ENCODE assay signal across 10 mouse cellular contexts in genomic region chr9:123928759-123929246, GRCm38 (mm10). TPM values are rescaled to one million over a fixed set of nuclear protein-coding genes. Genes with fewer than 3 reads are reported as not detected.
DNase-seq lines count a peak whose midpoint lies in the region; ATAC-seq and TF ChIP-seq lines count a peak whose summit lies in the region.
"Had no signal": no experiment of that assay in that cellular context is flagged by ENCODE, and none has a peak within 500 bp of the region (broad histone marks: within the 10 kb centered on the region; RNA-seq: fewer than 3 reads in every experiment).

No protein-coding gene starts in this region.

- peak; percentile 17 for DNase-seq in embryonic facial prominence, embryonic 11.5 days (ENCODE audit: low spot score)
- no peak for DNase-seq in testis, postnatal 14 days (ENCODE audit: low spot score)
- DNase-seq in kidney, adult 18-20 months: no peak
- no peak for DNase-seq in adrenal gland, postnatal 10 days

- H3K4me3 ChIP-seq in intestine, postnatal 0 days (ENCODE audit: low read depth, low read length): no peak overlapping the region
- no peak overlapping the region for H3K4me3 ChIP-seq in intestine, embryonic 16.5 days (ENCODE audit: low read length)
- no peak overlapping the region for H3K4me3 ChIP-seq in embryonic facial prominence, embryonic 11.5 days (ENCODE audit: low read depth, low read length)
- H3K4me3 ChIP-seq in liver, embryonic 12.5 days: peak overlapping the region; percentile 44
- no peak overlapping the region for H3K4me3 ChIP-seq in small intestine, adult 2 months (ENCODE audit: low read depth, low read length)

- H3K4me2 ChIP-seq in intestine, postnatal 0 days (replicated peaks; ENCODE audit: low read depth): no peak overlapping the region
- no peak overlapping the region for H3K4me2 ChIP-seq in intestine, embryonic 16.5 days (ENCODE audit: low read depth, low read length)
- no peak overlapping the region for H3K4me2 ChIP-seq in embryonic facial prominence, embryonic 11.5 days (ENCODE audit: low read depth, low read length)
- peak overlapping the region; percentile 61 for H3K4me2 ChIP-seq in liver, embryonic 12.5 days

- TF ChIP-seq CTCF in intestine, postnatal 0 days (IDR thresholded peaks at IDR 0.05; ENCODE audit: low read depth): peak; percentile 38; the same call in 1 of the 2 replicates
- 0 out of 2 replicates have a peak, but pooled peaks have one; percentile 25 for TF ChIP-seq CTCF in small intestine, adult 2 months (IDR thresholded peaks at IDR 0.05; ENCODE audit: extremely low read depth, insufficient read length, insufficient replicate concordance, low read depth, low read length)

- no peaks in the 10 kb centered on the region for H3K36me3 ChIP-seq in intestine, postnatal 0 days (ENCODE audit: control insufficient read depth, insufficient read depth)
- H3K36me3 ChIP-seq in intestine, embryonic 16.5 days (ENCODE audit: control insufficient read depth, insufficient read depth, low read length): no peaks in the 10 kb centered on the region
- H3K36me3 ChIP-seq in embryonic facial prominence, embryonic 11.5 days (replicated peaks; ENCODE audit: control insufficient read depth, insufficient read depth, low read depth, low read length): no peaks in the 10 kb centered on the region
- no peaks in the 10 kb centered on the region for H3K36me3 ChIP-seq in liver, embryonic 12.5 days
- H3K36me3 ChIP-seq in small intestine, adult 2 months (ENCODE audit: control insufficient read depth, insufficient read depth, low read length): no peaks in the 10 kb centered on the region

- 34% methylated on average over 8 of the region's 8 CpGs for WGBS in intestine, postnatal 0 days
- WGBS in intestine, embryonic 16.5 days: 40% methylated on average over 8 of the region's 8 CpGs
- 44% methylated on average over 8 of the region's 8 CpGs for WGBS in embryonic facial prominence, embryonic 11.5 days
- 7% methylated on average over 8 of the region's 8 CpGs for WGBS in liver, embryonic 12.5 days (ENCODE audit: insufficient replicate concordance)
- 13% methylated on average over 8 of the region's 8 CpGs for WGBS in small intestine, adult 2 months

- no peak overlapping the region for H3K9ac ChIP-seq in intestine, postnatal 0 days (ENCODE audit: low read depth, low read length)
- no peak overlapping the region for H3K9ac ChIP-seq in intestine, embryonic 16.5 days (ENCODE audit: low read depth, low read length)
- H3K9ac ChIP-seq in embryonic facial prominence, embryonic 11.5 days (replicated peaks; ENCODE audit: low read length): no peak overlapping the region
- peak overlapping the region; percentile 65 for H3K9ac ChIP-seq in liver, embryonic 12.5 days

- H3K9me3 ChIP-seq in intestine, postnatal 0 days (ENCODE audit: control insufficient read depth): no peaks in the 10 kb centered on the region
- H3K9me3 ChIP-seq in intestine, embryonic 16.5 days (ENCODE audit: control insufficient read depth, low read length): no peaks in the 10 kb centered on the region
- H3K9me3 ChIP-seq in embryonic facial prominence, embryonic 11.5 days (replicated peaks; ENCODE audit: control insufficient read depth, low read length): no peaks in the 10 kb centered on the region
- H3K9me3 ChIP-seq in liver, embryonic 12.5 days (replicated peaks): 0 out of 2 replicates have a peak, but pooled peaks cover 3% of the 10 kb centered on the region

- no peaks in the 10 kb centered on the region for H3K27me3 ChIP-seq in intestine, postnatal 0 days (replicated peaks; ENCODE audit: control insufficient read depth, insufficient read depth, low read length)
- H3K27me3 ChIP-seq in intestine, embryonic 16.5 days (replicated peaks; ENCODE audit: control insufficient read depth, insufficient read depth, low read length): no peaks in the 10 kb centered on the region
- H3K27me3 ChIP-seq in embryonic facial prominence, embryonic 11.5 days (ENCODE audit: control insufficient read depth, insufficient read depth, low read length): 0 out of 2 replicates have a peak, but pooled peaks cover under 1% of the 10 kb centered on the region
- H3K27me3 ChIP-seq in liver, embryonic 12.5 days (replicated peaks): no peaks in the 10 kb centered on the region
- H3K27me3 ChIP-seq in small intestine, adult 2 months (ENCODE audit: control insufficient read depth, insufficient read depth, low read length): no peaks in the 10 kb centered on the region
- H3K27me3 ChIP-seq: Patski had no signal

- no peak overlapping the region for H3K27ac ChIP-seq in intestine, postnatal 0 days (ENCODE audit: low read depth, low read length)
- no peak overlapping the region for H3K27ac ChIP-seq in intestine, embryonic 16.5 days (ENCODE audit: low read length)
- no peak overlapping the region for H3K27ac ChIP-seq in embryonic facial prominence, embryonic 11.5 days (replicated peaks; ENCODE audit: low read depth, low read length)
- peak overlapping the region; percentile 79 for H3K27ac ChIP-seq in liver, embryonic 12.5 days
- H3K27ac ChIP-seq in small intestine, adult 2 months (ENCODE audit: insufficient read depth, low read depth, low read length): peak overlapping the region; percentile 87

- TF ChIP-seq POLR2A in small intestine, adult 2 months (IDR thresholded peaks at IDR 0.05; ENCODE audit: low read depth, low read length): no peak

- no peaks in the 10 kb centered on the region for H3K4me1 ChIP-seq in intestine, postnatal 0 days (replicated peaks; ENCODE audit: control insufficient read depth, insufficient read depth, low read length)
- H3K4me1 ChIP-seq in intestine, embryonic 16.5 days (ENCODE audit: control insufficient read depth, insufficient read depth, low read length): no peaks in the 10 kb centered on the region
- H3K4me1 ChIP-seq in embryonic facial prominence, embryonic 11.5 days (ENCODE audit: control insufficient read depth, insufficient read depth, low read length): no peaks in the 10 kb centered on the region
- H3K4me1 ChIP-seq in liver, embryonic 12.5 days: peaks cover 87% of the 10 kb centered on the region
- peaks cover 21% of the 10 kb centered on the region for H3K4me1 ChIP-seq in small intestine, adult 2 months (ENCODE audit: control insufficient read depth, insufficient read depth, insufficient read length, low read length)

- no peak for ATAC-seq in intestine, postnatal 0 days
- ATAC-seq in intestine, embryonic 16.5 days: no peak
- no peak for ATAC-seq in embryonic facial prominence, embryonic 11.5 days (replicated peaks; ENCODE audit: insufficient number of reproducible peaks, low FRiP score, low TSS enrichment, low read depth)
- ATAC-seq in liver, embryonic 12.5 days: peak; percentile 36; the same call in 1 of the 2 replicates
- ATAC-seq: Patski had no signal

RNA-seq across cellular contexts. Expression of gene Ccr1, which starts 39.7 kb away (rescaled TPM):
- 4.4 and 4.9 TPM in 2 replicates for polyA plus RNA-seq in intestine, postnatal 0 days (2015; fragmentation: Nextera tagmentation; extraction: Ambion mirVana)
- 3.7 and 4.0 TPM in 2 replicates for polyA plus RNA-seq in intestine, embryonic 16.5 days (2015; fragmentation: Nextera tagmentation; extraction: Ambion mirVana)
- 0.98 and 1.3 TPM in 2 replicates for polyA plus RNA-seq in embryonic facial prominence, embryonic 11.5 days (2014; fragmentation: Nextera tagmentation; extraction: Ambion mirVana)
- 1.4 and 1.6 TPM in 2 replicates for polyA plus RNA-seq in liver, embryonic 12.5 days (2016; fragmentation: Nextera tagmentation; extraction: Ambion mirVana)
- polyA plus RNA-seq in small intestine, adult 2 months (2012; rRNA removed): 1.2 and 1.3 TPM in 2 replicates
- 1 to 10 TPM; 1.6 to 1.8 TPM for total RNA-seq in adrenal gland, postnatal 10 days (2021)
- polyA plus RNA-seq: Patski had no signal

RNA-seq across cellular contexts. Expression of gene Ccr1l1, which starts 49.4 kb away (rescaled TPM):
- polyA plus RNA-seq in intestine, postnatal 0 days (2015; fragmentation: Nextera tagmentation; extraction: Ambion mirVana): not detected in 2 replicates
- polyA plus RNA-seq in intestine, embryonic 16.5 days (2015; fragmentation: Nextera tagmentation; extraction: Ambion mirVana): not detected in 2 replicates
- not detected in 2 replicates for polyA plus RNA-seq in embryonic facial prominence, embryonic 11.5 days (2014; fragmentation: Nextera tagmentation; extraction: Ambion mirVana)
- not detected in 2 replicates for polyA plus RNA-seq in liver, embryonic 12.5 days (2016; fragmentation: Nextera tagmentation; extraction: Ambion mirVana)
- not detected in 2 replicates for polyA plus RNA-seq in small intestine, adult 2 months (2012; rRNA removed)
- not detected for total RNA-seq in adrenal gland, postnatal 10 days (2021)
- total RNA-seq: left cerebral cortex, postnatal 10 days had no signal
- polyA plus RNA-seq: Patski had no signal

Comparison
In these comparisons a context has a peak if more than half of its experiments do, and no peak if none do; other contexts are left out.
1. H3K27ac ChIP-seq: peak in liver, embryonic 12.5 days (single experiment) and small intestine, adult 2 months (single experiment); none in intestine, postnatal 0 days (single experiment), intestine, embryonic 16.5 days (single experiment) and embryonic facial prominence, embryonic 11.5 days (single experiment).